Mouse (Mus musculus): ENCODE measurements around the gene Colca2. TPM values are rescaled to one million over a fixed set of nuclear protein-coding genes. Genes with fewer than 3 reads are reported as not detected.

Colca2 gene
- polyA plus RNA-seq, 1 experiment from 2014 or later, result 3.7 TPM

- no peak for DNase-seq (ENCODE audit: low spot score)
- peaks cover 16% of the 10 kb centered on the region for H3K4me1 ChIP-seq
- H3K4me3 ChIP-seq, result no peak overlapping the region
- no peaks in the 10 kb centered on the region for H3K9me3 ChIP-seq
- WGBS, result 53% methylated on average over 12 of the region's 12 CpGs
- no peaks in the 10 kb centered on the region for H3K36me3 ChIP-seq
- no peaks in the 10 kb centered on the region for H3K27me3 ChIP-seq (ENCODE audit: insufficient read depth, poor library complexity, severe bottlenecking)
- no peak overlapping the region for H3K27ac ChIP-seq
Observed at GRCm38 (mm10) chr9:51238741-51239385, 39.5 kb downstream of the Colca2 start.

- Histone ChIP-seq H3K4me1 (peaks cover 11% of the 10 kb centered on the region), H3K27ac (no peak overlapping the region), H3K4me3 (no peak overlapping the region), H3K9me3 (no peaks in the 10 kb centered on the region), H3K27me3 (ENCODE audit: insufficient read depth, poor library complexity, severe bottlenecking) (no peaks in the 10 kb centered on the region), H3K36me3 (no peaks in the 10 kb centered on the region)
- 95% methylated on average over 8 of the region's 8 CpGs for WGBS
- DNase-seq (ENCODE audit: low spot score), result no peak
Observed at GRCm38 (mm10) chr9:51232163-51232562, 46.2 kb downstream of the Colca2 start.

GRCm38 (mm10) chr9:51230701-51231389 is 47.5 kb downstream of the Colca2 start:
- WGBS, result 19% methylated on average over 4 of the region's 4 CpGs

GRCm38 (mm10) chr9:51225636-51226166 is 52.7 kb downstream of the Colca2 start:
- no peak for DNase-seq (ENCODE audit: low spot score)
- 84% methylated on average over 5 of the region's 5 CpGs for WGBS
- Histone ChIP-seq H3K4me1 (peaks cover 3% of the 10 kb centered on the region), H3K9me3 (no peaks in the 10 kb centered on the region), H3K36me3 (no peaks in the 10 kb centered on the region), H3K27me3 (ENCODE audit: insufficient read depth, poor library complexity, severe bottlenecking) (no peaks in the 10 kb centered on the region), H3K4me3 (no peak overlapping the region), H3K27ac (no peak overlapping the region)

More at GRCm38 (mm10) chr9:51230701-51231389, 47.5 kb downstream of the Colca2 start:
- DNase-seq (ENCODE audit: low spot score), result no peak
- H3K27me3 ChIP-seq (ENCODE audit: insufficient read depth, poor library complexity, severe bottlenecking), result no peaks in the 10 kb centered on the region
- no peaks in the 10 kb centered on the region for H3K36me3 ChIP-seq
- H3K4me1 ChIP-seq, result peaks cover 11% of the 10 kb centered on the region
- no peak overlapping the region for H3K27ac ChIP-seq
- H3K9me3 ChIP-seq, result no peaks in the 10 kb centered on the region
- no peak overlapping the region for H3K4me3 ChIP-seq

Other genes starting within 250 kb of the Colca2 start
- gene Btg4, start 217.7 kb downstream of the Colca2 start, polyA plus RNA-seq (2016; fragmentation: Nextera tagmentation; extraction: Ambion mirVana), result not detected in 2 replicates
- 4.6 and 5.2 TPM in 2 replicates for gene Layn, start 201.5 kb downstream of the Colca2 start, polyA plus RNA-seq (2016; fragmentation: Nextera tagmentation; extraction: Ambion mirVana)
- gene 4833427G06Rik, start 176.5 kb downstream of the Colca2 start, polyA plus RNA-seq (2016; fragmentation: Nextera tagmentation; extraction: Ambion mirVana), result not detected in 2 replicates
- gene Gm32742, start 113.1 kb downstream of the Colca2 start, polyA plus RNA-seq (2016; fragmentation: Nextera tagmentation; extraction: Ambion mirVana), result not detected in 2 replicates
- 0.08 TPM in 1 of 2 replicates, not detected in the other for gene Pou2af1, start 64.9 kb downstream of the Colca2 start, polyA plus RNA-seq (2016; fragmentation: Nextera tagmentation; extraction: Ambion mirVana)
- gene 1810046K07Rik, start 50.3 kb upstream of the Colca2 start, polyA plus RNA-seq (2016; fragmentation: Nextera tagmentation; extraction: Ambion mirVana), result not detected in 2 replicates

All from heart, embryonic 10.5 days (tissue).